Mouse (Mus musculus): Measurements from ENCODE around the gene Tuba8.

- no peak for TF ChIP-seq CTCF (IDR thresholded peaks at IDR 0.05; ENCODE audit: borderline replicate concordance, insufficient read depth, low read length)
- TF ChIP-seq POLR2A (IDR thresholded peaks at IDR 0.05; ENCODE audit: low read depth, low read length): no peak
Observed at GRCm38 (mm10) chr6:121176731-121177098, 33.8 kb upstream of the Tuba8 start.
